Mouse (Mus musculus) mesoderm, embryonic 11.5 days (tissue): ENCODE measurements at regions not wholly inside any gene's neighbourhood (a gene's known extent, or its start where the extent isn't known, plus 50 kb on each side); places are given as distances from the start of the nearest gene placed in this dataset.

Source experiments
- DNase-seq: peaks from one replicate; pipeline ENCODE4 v3.0.0-alpha.2; 2012; ENCODE audit warnings: low read depth, low spot score

DNA sequence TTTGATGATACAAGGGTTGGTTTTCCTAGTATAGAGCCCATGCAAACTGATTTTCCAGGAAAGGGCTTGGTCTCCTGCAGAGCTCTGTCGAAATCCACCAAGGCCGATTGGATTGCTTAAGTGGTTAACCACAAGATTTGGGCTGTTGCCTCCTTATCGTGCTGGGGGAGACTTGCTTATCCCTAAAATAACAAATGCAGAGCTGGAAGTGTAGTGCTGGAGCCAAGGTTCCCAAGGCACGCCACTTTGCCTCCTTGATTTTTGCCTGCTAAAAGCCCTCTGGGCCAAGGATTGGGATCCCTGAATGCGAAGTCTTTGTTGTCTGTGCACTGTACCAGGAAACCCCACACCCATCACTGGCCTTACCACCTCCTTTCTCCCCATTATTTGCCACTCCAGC lies 52.8 kb upstream of the Tmem178 start:
- DNase-seq: no peak

DNA sequence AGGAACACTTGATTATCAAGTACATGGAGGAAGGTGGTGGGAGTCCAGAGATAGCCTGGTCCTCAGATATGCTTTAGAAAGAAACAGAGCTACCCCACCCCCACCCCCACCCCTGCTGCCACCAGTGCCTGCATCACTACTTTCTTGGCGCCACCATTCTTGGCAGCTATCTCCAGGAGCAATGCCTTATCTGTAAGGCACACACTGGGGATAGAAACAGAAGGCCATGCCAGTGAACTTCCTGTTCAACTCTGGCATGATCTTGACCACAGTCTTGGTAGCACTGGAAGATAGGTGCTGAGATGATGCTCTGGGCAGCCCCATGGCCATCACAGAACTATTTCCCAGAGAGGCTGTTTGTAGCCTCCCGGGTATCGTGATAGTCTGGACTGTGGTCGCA lies 55.3 kb upstream of the Tmem178 start:
- DNase-seq: no peak

DNA sequence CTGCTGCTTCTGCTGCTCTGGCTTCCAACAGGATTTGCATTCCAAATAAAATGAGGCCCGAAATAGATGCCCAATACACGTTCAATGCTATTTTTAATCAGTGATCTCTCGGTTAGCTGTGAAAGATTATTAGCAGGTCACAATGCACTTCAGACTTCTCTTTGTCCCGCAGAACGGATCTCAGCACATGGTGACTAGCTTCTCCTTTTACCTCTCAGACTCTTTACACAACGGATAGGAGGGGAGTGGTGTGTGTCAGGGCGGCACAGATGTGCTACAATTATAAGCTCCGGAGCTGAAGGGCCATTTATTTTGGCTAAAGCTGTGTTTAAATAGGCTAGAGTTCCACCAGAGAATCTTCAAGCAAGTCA lies 56.7 kb upstream of the Tmem178 start:
- no peak for DNase-seq

- peak; percentile 67 for DNase-seq
Observed at GRCm38 (mm10) chr17:80887021-80887748, 57.2 kb upstream of the Tmem178 start.

- DNase-seq: no peak
Observed at GRCm38 (mm10) chr17:80886211-80886701, 58.2 kb upstream of the Tmem178 start.

- DNase-seq: no peak
Observed at GRCm38 (mm10) chr17:80885706-80886105, 58.7 kb upstream of the Tmem178 start.

- no peak for DNase-seq
Observed at GRCm38 (mm10) chr17:80884886-80885285, 59.5 kb upstream of the Tmem178 start.

- DNase-seq: no peak
Observed at GRCm38 (mm10) chr17:80882476-80882875, 62.0 kb upstream of the Tmem178 start.

DNA sequence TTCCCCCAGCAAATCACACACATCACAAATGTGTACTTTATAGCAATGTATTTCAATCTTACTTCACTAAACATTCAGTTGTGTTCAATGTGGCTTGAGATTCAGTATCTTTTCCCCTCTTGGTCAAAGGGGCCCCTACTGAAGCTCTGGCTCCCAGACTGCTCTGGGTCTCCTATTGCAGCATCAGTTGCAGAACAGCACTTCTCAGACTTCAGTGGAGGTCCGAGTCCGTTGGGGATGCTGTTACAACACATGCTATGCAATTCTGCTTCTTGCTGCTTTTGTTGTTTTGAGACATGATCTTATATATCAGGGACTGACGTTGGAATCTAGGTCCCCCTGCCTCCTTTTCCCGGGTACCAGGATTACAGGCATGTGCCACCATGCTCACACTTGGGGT lies 64.1 kb upstream of the Tmem178 start:
- no peak for DNase-seq

DNA sequence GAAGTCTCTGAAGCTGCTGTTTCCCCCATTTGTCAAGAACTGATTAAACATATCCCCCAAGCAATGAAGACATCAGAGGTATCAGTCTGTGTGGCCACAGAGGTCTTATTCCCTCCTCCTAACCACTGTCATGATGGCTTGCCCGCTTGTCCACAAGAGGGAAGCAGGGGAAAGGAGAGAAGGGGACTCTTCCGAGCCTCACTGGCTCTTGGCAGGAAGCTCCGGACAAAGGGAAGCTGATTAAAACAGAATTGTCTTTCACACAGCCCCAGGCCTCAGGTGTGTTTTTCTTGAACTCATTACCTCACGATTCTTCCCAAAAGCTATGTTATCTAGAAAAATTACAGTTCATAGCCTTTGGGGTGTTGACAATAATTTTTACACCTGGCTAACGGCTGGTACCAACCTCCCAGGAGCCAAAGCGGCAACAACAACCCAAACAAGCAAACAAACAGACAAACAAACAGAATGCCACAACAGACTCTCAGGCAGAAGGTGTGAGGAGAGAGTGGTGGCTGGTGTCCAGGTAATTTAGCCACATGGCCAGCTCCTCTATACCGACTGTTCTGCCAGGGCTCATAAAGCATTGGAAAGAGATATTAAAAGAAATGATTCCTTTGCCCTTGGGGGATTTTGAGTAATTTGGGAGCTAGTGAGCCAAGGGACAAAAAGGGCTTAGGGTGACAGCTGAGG lies 68.9 kb upstream of the Tmem178 start:
- DNase-seq: no peak

GRCm38 (mm10) chr17:80870965-80871364 lies 73.5 kb upstream of the Tmem178 start:
- no peak for DNase-seq

DNA sequence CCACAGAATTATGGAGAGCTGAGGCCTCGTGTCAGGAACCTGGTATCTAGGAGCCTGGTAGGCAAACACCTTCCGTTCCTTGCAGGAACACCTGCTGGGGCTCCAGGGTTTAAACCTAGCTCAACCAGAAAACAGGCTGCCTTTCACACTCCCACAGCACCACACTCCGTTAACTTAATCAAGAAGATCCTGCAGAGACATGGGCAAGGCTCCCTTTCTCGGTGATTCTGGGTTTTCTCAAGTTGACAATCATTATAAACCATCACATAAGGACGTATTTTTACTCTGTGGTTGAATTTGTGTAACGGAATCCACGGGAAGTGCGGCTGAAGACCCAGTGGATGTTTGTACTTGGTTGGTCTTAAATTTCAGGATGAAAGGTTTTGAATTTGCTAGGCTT lies 82.1 kb upstream of the Tmem178 start:
- DNase-seq: no peak

GRCm38 (mm10) chr17:80846996-80847810 lies 97.2 kb upstream of the Tmem178 start:
- no peak for DNase-seq

DNA sequence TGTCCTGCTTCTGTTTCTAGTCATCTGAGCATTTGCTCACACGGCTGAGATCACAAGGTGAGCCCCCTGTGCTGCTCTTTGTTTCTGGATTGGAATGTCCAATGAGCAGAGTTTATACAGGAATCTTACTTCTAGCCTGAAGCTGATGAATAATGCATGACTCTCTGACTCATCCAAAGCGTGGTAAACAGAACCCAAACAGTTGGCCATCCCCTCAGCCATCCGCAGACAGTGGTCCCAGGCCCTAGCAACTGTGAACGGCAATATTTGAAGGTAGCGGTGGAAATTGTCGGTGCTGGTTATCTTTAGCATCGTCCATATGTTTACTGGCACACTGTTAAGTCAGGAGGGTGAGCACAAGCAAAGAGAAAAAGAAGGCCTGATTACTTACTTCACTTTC lies 99.1 kb upstream of the Tmem178 start:
- no peak for DNase-seq

- no peak for DNase-seq
Observed at GRCm38 (mm10) chr17:80841903-80842302, 102.5 kb upstream of the Tmem178 start.

DNA sequence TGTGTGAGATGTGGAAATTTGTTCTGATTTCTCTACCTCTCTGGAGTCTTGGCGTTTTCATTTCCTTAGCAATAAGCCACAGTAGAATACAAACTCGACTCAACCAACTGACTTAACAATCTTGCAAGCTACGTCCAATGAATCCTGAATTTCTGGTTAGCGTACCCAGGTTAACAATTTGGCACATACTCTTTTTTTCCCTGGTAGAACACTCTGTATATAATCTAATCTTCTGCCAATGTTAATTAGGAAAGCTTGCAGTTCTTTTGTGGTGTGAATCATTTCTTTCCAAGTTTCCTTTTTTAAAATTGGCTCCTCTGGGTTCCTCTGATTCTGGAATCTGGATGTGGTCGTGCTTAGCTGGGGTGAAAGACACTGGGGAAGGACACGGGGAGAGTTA lies 103.5 kb upstream of the Tmem178 start:
- DNase-seq: no peak

DNA sequence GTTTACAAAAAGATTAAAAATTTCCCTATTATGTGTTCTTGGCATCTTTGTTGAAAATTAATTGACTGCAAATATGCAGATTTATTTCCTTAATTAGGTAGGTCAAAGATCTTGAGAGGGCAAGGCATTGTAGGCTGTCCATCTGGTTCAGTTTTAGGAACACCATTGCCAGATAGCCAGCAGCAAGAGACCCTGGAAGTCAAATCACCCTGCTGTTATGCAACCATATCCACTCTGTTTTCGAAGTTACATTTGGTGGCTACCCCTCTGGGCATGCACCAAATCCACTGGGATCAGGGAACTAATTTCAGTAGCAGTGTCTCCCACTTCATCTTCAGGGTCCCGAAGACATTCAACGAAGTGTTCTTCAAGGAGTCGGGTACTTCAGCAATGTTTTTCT lies 104.0 kb upstream of the Tmem178 start:
- no peak for DNase-seq

DNA sequence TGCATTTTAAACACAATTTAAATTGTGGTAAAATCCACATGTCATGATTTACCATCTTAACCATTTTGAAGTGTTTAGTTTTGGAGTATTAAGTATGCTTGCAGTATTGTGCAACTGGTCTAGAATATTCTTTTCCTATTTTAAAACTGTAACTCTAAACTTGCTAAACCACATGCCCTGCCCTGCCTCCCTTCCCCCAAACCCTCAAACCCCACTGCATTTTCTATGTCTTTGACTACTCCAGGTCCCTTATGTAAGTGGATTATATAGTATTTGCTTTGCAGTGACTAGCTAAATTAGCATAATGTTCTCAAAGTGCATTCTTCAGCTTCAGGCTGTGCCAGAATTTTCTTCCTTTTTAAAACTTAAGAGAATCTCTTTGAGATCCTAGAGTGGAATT lies 106.4 kb upstream of the Map4k3 start:
- no peak for DNase-seq

DNA sequence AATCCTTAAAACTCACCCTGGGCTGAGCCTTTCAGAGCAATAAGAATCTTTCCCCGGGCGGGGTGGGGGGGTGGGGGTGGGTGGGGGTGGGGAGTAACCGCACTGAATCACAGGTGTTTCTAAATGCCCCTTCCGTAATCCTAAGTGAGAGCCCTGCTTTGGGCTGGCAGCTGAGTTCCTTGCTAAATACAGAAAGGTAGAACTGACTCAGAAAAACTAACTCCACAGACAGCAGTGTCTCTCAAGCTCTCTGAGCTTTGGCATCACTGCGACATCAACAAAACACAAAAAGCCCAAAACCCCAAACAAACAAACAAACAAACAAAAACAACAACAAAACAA lies 105.9 kb upstream of the Map4k3 start:
- DNase-seq: no peak

DNA sequence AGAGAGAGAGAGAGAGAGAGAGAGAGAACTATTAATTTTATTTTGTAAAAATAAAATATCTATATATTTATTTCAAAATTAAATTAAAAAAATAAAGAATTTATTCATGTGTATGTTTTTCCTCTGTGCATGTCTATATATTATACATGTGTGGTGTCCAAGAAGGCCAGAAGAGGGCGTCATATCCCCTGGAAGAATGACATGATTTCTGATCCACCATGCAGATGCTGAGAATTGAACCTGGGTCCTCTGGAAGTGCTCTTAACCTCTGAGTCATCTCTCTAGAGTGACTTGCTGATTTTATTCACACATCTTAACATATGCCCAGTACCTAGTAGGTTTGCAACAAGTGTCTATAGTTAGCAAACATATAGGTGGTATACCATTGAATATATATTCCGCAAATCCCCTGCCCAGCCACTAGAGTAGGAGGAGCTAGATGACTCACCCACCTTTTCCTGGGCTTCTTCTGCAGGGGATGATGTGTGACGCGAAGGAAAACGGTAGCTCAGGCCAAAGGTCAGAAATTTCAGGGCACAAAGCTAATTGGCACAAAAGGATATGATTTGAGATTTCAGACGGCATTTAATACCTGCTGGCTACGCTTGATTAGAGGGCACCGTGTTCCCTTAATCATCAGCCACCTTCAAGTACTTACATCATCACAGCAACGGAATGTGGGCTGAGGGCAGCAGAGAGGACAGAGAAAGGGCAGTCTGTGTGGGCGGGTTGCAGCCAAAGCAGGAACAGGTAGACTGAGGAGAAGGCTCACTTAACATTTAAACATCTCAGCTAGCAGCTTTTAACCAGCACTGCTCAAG lies 105.3 kb upstream of the Map4k3 start:
- no peak for DNase-seq

DNA sequence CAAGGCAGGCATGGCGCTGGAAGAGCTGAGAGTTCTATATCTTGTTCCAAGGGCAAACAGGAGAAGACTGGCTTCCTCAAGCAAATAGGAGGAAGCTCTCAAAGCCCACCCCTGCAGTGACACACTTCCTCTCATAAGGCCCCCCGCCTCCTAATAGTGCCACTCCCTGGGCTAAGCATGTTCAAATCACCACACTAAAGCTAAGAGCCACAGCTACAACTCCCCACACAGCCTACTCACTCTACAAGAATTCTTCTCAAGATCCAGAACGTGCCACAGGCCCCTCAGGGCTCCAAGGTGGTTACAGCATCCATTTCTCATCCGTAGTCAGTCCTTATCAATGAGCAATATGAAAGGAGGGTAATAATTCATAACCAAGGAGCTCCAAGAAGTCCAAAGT lies 103.4 kb upstream of the Map4k3 start:
- no peak for DNase-seq

- no peak for DNase-seq
Observed at GRCm38 (mm10) chr17:80827896-80828295, 99.6 kb upstream of the Map4k3 start.
